Mouse (Mus musculus) embryonic fibroblast, embryonic 13.5 days (primary cell): ENCODE results near the gene Gm28539.

Source experiments
- CTCF ChIP-seq: IDR thresholded peaks from 2 replicates; pipeline ENCODE4 v1.5.1; 2011; ENCODE audit warnings: mild to moderate bottlenecking, control low read depth, low read length, moderate library complexity, borderline replicate concordance; ENCODE audit not compliant: insufficient read depth
- POLR2A ChIP-seq: IDR thresholded peaks from 2 replicates; pipeline ENCODE4 v1.6.1; 2011; ENCODE audit warnings: low read depth, mild to moderate bottlenecking, control low read depth, low read length, moderate library complexity

DNA sequence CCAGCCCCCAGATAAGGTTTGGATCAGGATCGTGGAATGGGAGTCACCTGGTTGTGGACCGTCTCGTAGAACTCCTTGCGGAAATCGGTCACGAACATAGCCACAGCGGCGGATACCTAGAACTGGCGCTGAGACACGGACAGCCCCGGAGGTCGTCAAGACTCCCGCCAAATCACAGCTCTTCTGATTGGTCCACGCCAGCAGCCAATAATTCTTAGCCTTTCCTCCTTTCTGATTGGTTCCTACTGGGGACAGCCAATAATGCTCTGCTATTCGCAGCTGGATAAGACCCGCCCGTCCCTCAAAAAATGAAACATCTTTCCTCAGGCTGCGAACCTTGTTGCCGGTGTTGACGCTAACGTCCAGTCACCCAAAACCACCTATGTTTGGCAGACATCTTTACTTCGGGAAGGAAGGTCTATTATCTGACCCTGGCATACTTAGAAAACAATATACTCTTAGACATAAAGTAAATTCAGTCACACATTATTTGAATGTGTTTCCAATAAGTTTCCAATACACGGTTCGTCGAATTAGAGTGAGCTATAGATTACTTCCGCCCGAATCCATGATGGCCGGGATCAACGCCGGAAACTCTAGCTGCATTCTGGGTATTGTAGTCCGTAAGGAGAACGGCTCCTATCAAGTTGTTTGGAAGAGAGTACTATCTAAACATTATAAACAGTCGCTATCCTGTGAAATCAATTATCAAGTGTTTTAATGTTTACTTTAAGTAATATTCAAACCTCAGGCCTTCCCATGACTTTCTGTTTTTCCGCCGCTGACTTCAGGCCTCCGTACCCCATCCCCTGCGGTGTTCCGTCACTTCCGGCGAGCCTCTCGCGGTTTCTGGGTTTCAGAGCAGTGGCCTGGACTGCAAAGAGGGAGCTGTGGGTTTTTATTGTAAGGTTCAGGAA is 24.7 kb upstream of the Gm28539 start, which contains the start of the genes Ufd1 and Cdc45:
- TF ChIP-seq CTCF, result no peak
- peak; percentile 77 for TF ChIP-seq POLR2A
